Mouse (Mus musculus): ENCODE measurements at regions not wholly inside any gene's neighbourhood (a gene's known extent, or its start where the extent isn't known, plus 50 kb on each side); places are given as distances from the start of the nearest gene placed in this dataset.
A peak's percentile ranks its signal among the peaks of the same experiment; 100 is the strongest.

- no peak for DNase-seq (ENCODE audit: low read depth, low spot score)
Observed at GRCm38 (mm10) chr3:34860877-34861649, 210.9 kb downstream of the Sox2 start.

- no peak for DNase-seq (ENCODE audit: low read depth, low spot score)
Observed at GRCm38 (mm10) chr3:34868698-34869409, 218.6 kb downstream of the Sox2 start.

GRCm38 (mm10) chr3:34869911-34870310, 219.7 kb downstream of the Sox2 start:
- DNase-seq (ENCODE audit: low read depth, low spot score): no peak

GRCm38 (mm10) chr3:34885137-34885536, 234.9 kb downstream of the Sox2 start:
- DNase-seq (ENCODE audit: low read depth, low spot score): peak; percentile 43

GRCm38 (mm10) chr3:34893381-34893780, 243.2 kb downstream of the Sox2 start:
- DNase-seq (ENCODE audit: low read depth, low spot score): no peak

GRCm38 (mm10) chr3:34903106-34903505, 252.9 kb downstream of the Sox2 start:
- DNase-seq (ENCODE audit: low read depth, low spot score): no peak

GRCm38 (mm10) chr3:34908489-34908888, 258.3 kb downstream of the Sox2 start:
- no peak for DNase-seq (ENCODE audit: low read depth, low spot score)

- DNase-seq (ENCODE audit: low read depth, low spot score): no peak
Observed at GRCm38 (mm10) chr3:34909350-34909749, 259.1 kb downstream of the Sox2 start.

GRCm38 (mm10) chr3:34918326-34918932, 268.2 kb downstream of the Sox2 start:
- no peak for DNase-seq (ENCODE audit: low read depth, low spot score)

GRCm38 (mm10) chr3:34920497-34920896, 270.3 kb downstream of the Sox2 start:
- no peak for DNase-seq (ENCODE audit: low read depth, low spot score)

GRCm38 (mm10) chr3:34949867-34950266, 299.7 kb downstream of the Sox2 start:
- no peak for DNase-seq (ENCODE audit: low read depth, low spot score)

GRCm38 (mm10) chr3:34956183-34956582, 306.0 kb downstream of the Sox2 start:
- DNase-seq (ENCODE audit: low read depth, low spot score): no peak

GRCm38 (mm10) chr3:34959044-34959521, 308.9 kb downstream of the Sox2 start:
- no peak for DNase-seq (ENCODE audit: low read depth, low spot score)

GRCm38 (mm10) chr3:34966442-34966841, 316.2 kb downstream of the Sox2 start:
- no peak for DNase-seq (ENCODE audit: low read depth, low spot score)

GRCm38 (mm10) chr3:34967911-34968310, 317.7 kb downstream of the Sox2 start:
- DNase-seq (ENCODE audit: low read depth, low spot score): no peak

- no peak for DNase-seq (ENCODE audit: low read depth, low spot score)
Observed at GRCm38 (mm10) chr3:34971536-34971935, 321.3 kb downstream of the Sox2 start.

- no peak for DNase-seq (ENCODE audit: low read depth, low spot score)
Observed at GRCm38 (mm10) chr3:34974371-34974770, 324.2 kb downstream of the Sox2 start.
